Mouse (Mus musculus) MN1 (cell line): ENCODE measurements at regions not wholly inside any gene's neighbourhood (a gene's known extent, or its start where the extent isn't known, plus 50 kb on each side); places are given as distances from the start of the nearest gene placed in this dataset.

ENCODE experiments used
- DNase-seq: peaks from one replicate; pipeline ENCODE4 v3.0.0-alpha.2; 2016; ENCODE audit warnings: low spot score

GRCm38 (mm10) chr4:58728641-58729040 is 58.9 kb downstream of the Olfr267 start:
- no peak for DNase-seq

- DNase-seq = no peak
Observed at GRCm38 (mm10) chr4:58726424-58726823, 61.1 kb downstream of the Olfr267 start.

GRCm38 (mm10) chr4:58722772-58723171 is 64.7 kb downstream of the Olfr267 start:
- DNase-seq = no peak

GRCm38 (mm10) chr4:58720682-58721081 is 66.8 kb downstream of the Olfr267 start:
- DNase-seq = no peak

GRCm38 (mm10) chr4:58716426-58716825 is 71.1 kb downstream of the Olfr267 start:
- no peak for DNase-seq

- no peak for DNase-seq
Observed at GRCm38 (mm10) chr4:58715846-58716245, 71.7 kb downstream of the Olfr267 start.

GRCm38 (mm10) chr4:58714221-58714620 is 73.3 kb downstream of the Olfr267 start:
- no peak for DNase-seq

- DNase-seq = no peak
Observed at GRCm38 (mm10) chr4:58712875-58713274, 74.6 kb downstream of the Olfr267 start.

GRCm38 (mm10) chr4:58712166-58712565 is 75.3 kb downstream of the Olfr267 start:
- no peak for DNase-seq

- DNase-seq = no peak
Observed at GRCm38 (mm10) chr4:58699236-58699798, 88.2 kb downstream of the Olfr267 start.

GRCm38 (mm10) chr4:58698828-58699227 is 88.7 kb downstream of the Olfr267 start:
- DNase-seq = no peak

GRCm38 (mm10) chr4:58696684-58697083 is 90.8 kb downstream of the Olfr267 start:
- no peak for DNase-seq

- no peak for DNase-seq
Observed at GRCm38 (mm10) chr4:58695281-58695680, 92.2 kb downstream of the Olfr267 start.

GRCm38 (mm10) chr4:58693018-58693417 is 94.5 kb downstream of the Olfr267 start:
- DNase-seq = no peak

GRCm38 (mm10) chr4:58681926-58682325 is 105.6 kb downstream of the Olfr267 start:
- no peak for DNase-seq

- no peak for DNase-seq
Observed at GRCm38 (mm10) chr4:58677701-58678385, 109.7 kb downstream of the Olfr267 start.

GRCm38 (mm10) chr4:58671406-58672035 is 116.0 kb downstream of the Olfr267 start:
- DNase-seq = peak; percentile 14

- peak; percentile 6 for DNase-seq
Observed at GRCm38 (mm10) chr4:58670906-58671250, 116.6 kb downstream of the Olfr267 start.

GRCm38 (mm10) chr4:58670107-58670905 is 116.6 kb upstream of the Lpar1 start:
- no peak for DNase-seq

GRCm38 (mm10) chr4:58668368-58669153 is 114.9 kb upstream of the Lpar1 start:
- no peak for DNase-seq

- no peak for DNase-seq
Observed at GRCm38 (mm10) chr4:58663628-58664205, 110.0 kb upstream of the Lpar1 start.
